Comparison of ENCODE assay signal across 18 mouse cellular contexts in the genomic region with DNA sequence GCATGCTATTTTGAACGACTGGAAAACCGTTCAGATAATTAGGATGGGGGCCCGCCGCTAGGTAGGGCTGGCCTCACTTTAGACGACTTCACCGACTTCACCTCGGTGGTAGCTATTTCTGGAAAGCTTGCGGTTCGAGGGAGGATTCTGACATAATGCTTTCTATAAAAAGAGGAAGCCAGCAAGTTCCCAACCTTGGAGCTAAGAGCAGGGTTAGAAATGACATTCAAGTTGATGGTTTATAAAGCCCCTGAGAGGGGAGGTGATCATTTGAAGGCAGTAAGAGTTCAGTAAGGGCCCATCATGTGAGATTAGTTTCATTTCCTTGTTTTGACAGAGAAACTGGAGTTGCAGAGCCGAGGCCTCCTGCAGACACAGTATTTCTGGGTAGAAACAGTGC.
DNase-seq lines count a peak whose midpoint lies in the region; ATAC-seq and TF ChIP-seq lines count a peak whose summit lies in the region.
"Had no signal": no experiment of that assay in that cellular context is flagged by ENCODE, and none has a peak within 500 bp of the region (broad histone marks: within the 10 kb centered on the region; RNA-seq: fewer than 3 reads in every experiment).

No protein-coding gene starts in this region.

- H3K36me3 ChIP-seq in heart, embryonic 12.5 days: no peaks in the 10 kb centered on the region
- H3K36me3 ChIP-seq: limb, embryonic 10.5 days had no signal

- ATAC-seq in heart, embryonic 12.5 days (ENCODE audit: insufficient number of reproducible peaks, low FRiP score): no peak
- ATAC-seq in megakaryocyte, adult 5-6 weeks (ENCODE audit: poor library complexity, severe bottlenecking): peak; percentile 66
- ATAC-seq: CD4-positive, CD25-positive, alpha-beta regulatory T cell, adult 4 months; forebrain, postnatal 0 days; midbrain, embryonic 16.5 days had no signal

- no peak for TF ChIP-seq CTCF in left cerebral cortex, adult 2 months (IDR thresholded peaks at IDR 0.05)

- no peak for DNase-seq in left cerebral cortex, adult 2 months (ENCODE audit: extremely low spot score in 1 of 2, low spot score in 2 of 2)
- no peak for DNase-seq in left cerebral cortex, postnatal 4 days
- DNase-seq in c-Kit-positive CD71-negative TER-119-negative erythroid progenitor cells, embryonic 14.5 days (ENCODE audit: low read depth): peak; percentile 34
- DNase-seq in urinary bladder, postnatal 10 days (ENCODE audit: low spot score): no peak
- DNase-seq in MN1 (ENCODE audit: low spot score): no peak
- DNase-seq in cerebellum, adult 11-12 months: no peak
- DNase-seq: cerebellum, adult 18-20 months; cerebellum, postnatal 36 days; forebrain, postnatal 0 days; kidney, adult 2 months; kidney, postnatal 25 days; lung, adult 2 months had no signal

- H3K4me1 ChIP-seq in heart, embryonic 12.5 days (replicated peaks): peaks cover 10% of the 10 kb centered on the region

- H3K27me3 ChIP-seq in heart, embryonic 12.5 days (replicated peaks): no peaks in the 10 kb centered on the region

- peak overlapping the region; percentile 7 for H3K27ac ChIP-seq in left cerebral cortex, adult 2 months
- H3K27ac ChIP-seq in heart, embryonic 12.5 days (ENCODE audit: poor library complexity, severe bottlenecking): peak overlapping the region; percentile 50; the same call in 1 of the 2 replicates
- H3K27ac ChIP-seq: limb, embryonic 10.5 days had no signal

- H3K4me2 ChIP-seq in heart, embryonic 12.5 days: no peak overlapping the region
- H3K4me2 ChIP-seq: liver, embryonic 11.5 days had no signal

- intact Hi-C loops in left cerebral cortex, adult 2 months (cut with DNase I): loop anchor here (5.0 kb wide), 1 partner anchor 91 kb away; no protein-coding TSS in a partner anchor
- intact Hi-C loops in left cerebral cortex, postnatal 4 days (cut with DNase I): no loop called here

- 26% methylated on average over 10 of the region's 10 CpGs for WGBS in heart, embryonic 12.5 days

- no peaks in the 10 kb centered on the region; the same call in 1 of the 2 replicates for H3K9me3 ChIP-seq in heart, embryonic 12.5 days (replicated peaks)
- H3K9me3 ChIP-seq: limb, embryonic 10.5 days had no signal

- no peak overlapping the region for H3K9ac ChIP-seq in heart, embryonic 12.5 days
- H3K9ac ChIP-seq: forebrain, postnatal 0 days had no signal

- H3K4me3 ChIP-seq in left cerebral cortex, adult 2 months: no peak overlapping the region
- no peak overlapping the region for H3K4me3 ChIP-seq in heart, embryonic 12.5 days
- H3K4me3 ChIP-seq: limb, embryonic 10.5 days had no signal
